Mouse (Mus musculus) kidney, postnatal 10 days (tissue): Measurements from ENCODE around the gene Trex1.
A peak's percentile ranks its signal among the peaks of the same experiment; 100 is the strongest.

Experiments
- DNase-seq: peaks from one replicate; pipeline ENCODE4 v3.0.0; 2021; ENCODE audit warnings: mixed read lengths

The Trex1 gene

DNA sequence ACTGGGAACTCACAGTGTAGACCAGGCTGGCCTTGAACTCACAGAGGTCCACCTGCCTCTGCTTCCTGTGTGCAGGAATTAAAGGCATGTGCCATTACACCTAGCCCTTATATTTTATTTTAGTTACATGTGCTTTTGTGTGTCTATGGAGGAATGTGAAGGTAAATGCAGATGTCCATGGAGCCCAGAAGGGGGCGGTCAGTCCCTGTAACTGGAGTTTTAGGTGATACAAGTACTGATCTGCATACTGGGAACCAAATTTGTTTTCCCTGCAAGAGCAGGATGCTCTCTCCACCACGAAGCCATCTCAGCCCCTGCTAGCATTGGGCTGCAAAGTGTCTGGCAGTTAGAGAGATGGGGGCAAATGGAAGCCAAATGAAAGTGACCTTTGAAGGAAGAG, 25.4 kb upstream of the Trex1 start:
- DNase-seq: peak; percentile 52

DNA sequence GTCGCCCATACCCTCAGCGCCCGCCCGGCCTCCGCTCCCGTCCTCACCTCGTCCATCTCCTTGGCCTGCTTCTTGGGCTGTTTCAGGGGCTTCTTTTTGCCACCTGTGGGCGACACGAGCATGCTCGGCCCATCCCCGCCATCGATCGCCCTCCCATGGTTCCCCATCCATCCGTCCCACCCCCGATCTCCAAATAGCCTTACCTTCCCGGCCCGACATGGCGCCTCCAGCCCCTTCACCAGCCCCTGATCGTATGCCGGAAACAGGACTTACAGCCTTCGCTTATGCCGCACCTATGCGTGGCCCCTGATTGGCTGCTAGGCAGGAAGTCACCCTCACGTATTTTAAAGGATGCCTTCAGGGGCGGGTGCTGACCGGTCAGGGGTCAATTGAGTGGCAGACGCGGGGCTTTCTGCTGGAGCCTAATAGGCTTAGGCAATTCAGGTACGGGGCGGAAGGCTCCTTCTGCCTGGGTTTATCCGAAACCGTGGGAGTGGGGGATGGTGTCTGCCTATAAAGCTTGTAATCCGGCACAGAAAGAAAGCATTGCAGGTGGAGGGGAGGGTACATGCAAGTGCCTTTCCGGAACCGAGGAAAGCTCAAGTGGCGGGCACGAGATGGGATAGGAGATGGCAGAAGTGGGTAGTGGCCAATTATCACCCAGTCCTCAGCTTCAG, 22.7 kb upstream of the Trex1 start, which contains the start of the genes Ccdc51 and Tma7:
TSS of gene Ccdc51 (plus strand) at position 370 of the 677 bp plus-strand sequence.
TSS of gene Tma7 (minus strand) at position 464 of the 677 bp plus-strand sequence.
- DNase-seq: peak; percentile 87

DNA sequence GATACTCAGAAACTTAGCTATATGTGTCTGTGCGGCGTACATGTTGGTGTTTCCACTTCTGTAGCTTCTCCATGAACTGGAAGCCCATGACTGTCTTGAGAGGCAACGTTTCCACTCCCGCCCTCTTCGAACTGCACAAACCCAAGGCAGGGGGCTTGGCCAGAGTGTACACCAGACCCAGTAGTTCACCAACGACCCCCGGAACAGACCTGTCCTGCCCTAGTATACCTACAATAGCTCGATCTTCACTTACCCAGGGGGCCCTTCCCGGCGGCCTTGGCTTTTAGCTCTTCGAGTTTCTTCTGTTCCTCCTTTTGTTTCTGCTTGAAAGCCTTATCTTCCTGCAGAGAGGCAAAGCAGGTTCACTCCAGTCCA, 22.2 kb upstream of the Trex1 start:
- DNase-seq: no peak

DNA sequence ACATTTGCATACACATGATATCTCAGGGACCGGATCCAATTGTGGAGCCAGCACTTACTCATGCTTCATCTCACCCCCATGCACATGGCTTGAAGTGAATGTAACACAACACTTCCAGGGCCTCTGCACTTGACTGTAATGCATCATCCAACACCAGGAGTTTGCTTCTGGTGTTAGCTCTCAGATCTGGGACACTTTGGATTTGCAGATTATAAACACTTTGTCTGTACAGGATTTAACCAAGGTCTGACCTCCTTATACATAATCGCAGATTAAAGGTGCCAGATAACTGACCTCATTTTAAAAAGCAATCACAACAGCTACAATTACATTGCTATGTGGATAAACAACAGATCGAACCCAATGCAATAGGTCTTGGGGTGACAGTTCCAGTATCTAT, 21.0 kb upstream of the Trex1 start:
- DNase-seq: no peak

DNA sequence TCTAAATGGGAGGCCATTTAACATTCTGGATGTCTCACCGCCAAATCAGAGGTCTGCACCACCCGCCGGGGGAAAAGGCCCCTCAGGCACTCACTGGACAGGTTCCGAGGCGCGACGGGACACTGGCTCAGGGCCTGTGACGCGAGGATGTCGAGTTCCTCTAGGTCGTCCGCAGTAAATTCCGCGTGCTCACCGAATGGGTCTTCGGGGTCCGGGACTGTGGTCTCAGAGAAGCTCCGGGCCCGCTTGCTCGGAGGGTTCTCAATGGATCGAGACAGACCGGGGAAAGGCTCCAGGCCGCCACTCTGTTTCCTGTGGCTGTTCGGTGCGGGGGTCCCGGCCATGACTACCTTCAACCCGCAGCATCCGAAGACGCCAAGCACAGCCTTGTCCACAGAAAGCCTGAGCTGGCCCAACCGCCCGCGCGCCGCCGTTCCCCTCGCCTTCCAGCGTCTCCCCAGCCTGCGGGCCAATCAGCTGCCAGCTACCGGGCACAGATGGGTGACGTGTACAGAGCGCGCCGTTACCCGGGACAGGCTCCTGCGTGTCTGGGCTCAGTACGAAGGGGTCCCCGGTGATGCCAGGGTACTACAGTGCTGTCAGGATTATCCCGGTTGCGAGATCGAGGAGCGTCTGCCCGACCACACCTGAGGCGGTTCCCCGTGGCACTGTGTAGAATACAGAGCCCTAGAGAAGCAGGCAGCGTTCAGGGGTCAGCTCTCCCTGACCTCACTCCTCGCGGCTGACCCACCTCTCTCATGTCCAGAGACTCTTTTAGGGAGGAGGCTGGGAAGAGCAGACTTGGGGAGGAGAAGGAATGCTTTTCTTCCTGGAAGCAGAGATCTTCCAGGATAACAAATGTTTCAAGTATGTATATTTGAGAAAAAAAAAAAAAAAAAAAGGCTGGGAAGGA, 14.4 kb upstream of the Trex1 start, which contains the start of gene Atrip:
TSS of gene Atrip (minus strand) at position 464 of the 913 bp plus-strand sequence.
- DNase-seq: peak; percentile 96

DNA sequence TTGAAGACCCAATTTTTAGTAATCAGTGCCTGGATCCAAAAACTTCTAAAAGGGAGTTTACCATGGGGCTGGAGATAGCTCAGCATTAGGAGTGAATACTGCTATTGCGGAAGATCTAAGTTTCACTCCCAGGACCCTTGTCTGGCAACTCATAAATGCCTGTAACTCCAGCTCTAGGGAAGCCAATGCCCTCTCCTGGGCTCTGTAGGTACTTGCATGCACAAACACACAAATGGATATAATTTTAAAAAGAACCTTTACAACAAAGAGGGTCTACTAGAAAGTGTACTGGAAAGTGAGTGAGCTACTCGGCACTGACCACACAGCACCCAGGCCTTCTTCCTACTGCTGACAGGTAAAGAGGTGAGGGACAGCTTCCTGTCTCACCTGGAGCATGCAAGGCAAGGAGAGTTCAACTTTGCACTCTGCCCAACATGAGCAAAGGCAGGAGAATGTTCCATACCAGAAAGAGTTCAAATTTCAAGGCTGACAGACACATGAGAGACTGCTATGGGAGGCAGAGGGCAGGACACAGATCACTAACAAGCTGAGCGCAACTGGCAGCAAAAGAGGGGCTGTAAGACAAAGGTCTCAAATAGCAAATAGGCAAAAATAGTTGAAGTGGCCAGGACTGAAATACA, 8.7 kb upstream of the Trex1 start:
- no peak for DNase-seq

DNA sequence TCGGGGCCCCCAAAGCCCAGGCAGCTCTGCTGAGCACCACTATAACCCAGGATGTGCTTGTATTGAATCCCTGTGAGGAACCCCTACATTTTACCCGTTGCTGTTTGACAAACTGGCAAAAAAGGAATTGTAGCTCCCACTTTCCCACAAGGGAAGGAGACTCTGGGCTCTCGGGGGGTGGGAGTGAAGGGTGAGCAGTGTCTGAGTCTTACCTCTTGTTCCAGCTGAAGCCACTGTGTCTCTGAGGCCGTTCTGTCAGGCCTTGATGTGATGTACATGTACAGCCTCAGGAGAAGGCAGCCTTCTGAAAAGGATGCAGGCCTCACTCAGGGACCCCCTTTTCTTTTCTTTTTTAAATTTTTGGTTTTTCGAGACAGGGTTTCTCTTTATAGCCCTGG, 1.4 kb upstream of the Trex1 start:
- DNase-seq: peak; percentile 6

DNA sequence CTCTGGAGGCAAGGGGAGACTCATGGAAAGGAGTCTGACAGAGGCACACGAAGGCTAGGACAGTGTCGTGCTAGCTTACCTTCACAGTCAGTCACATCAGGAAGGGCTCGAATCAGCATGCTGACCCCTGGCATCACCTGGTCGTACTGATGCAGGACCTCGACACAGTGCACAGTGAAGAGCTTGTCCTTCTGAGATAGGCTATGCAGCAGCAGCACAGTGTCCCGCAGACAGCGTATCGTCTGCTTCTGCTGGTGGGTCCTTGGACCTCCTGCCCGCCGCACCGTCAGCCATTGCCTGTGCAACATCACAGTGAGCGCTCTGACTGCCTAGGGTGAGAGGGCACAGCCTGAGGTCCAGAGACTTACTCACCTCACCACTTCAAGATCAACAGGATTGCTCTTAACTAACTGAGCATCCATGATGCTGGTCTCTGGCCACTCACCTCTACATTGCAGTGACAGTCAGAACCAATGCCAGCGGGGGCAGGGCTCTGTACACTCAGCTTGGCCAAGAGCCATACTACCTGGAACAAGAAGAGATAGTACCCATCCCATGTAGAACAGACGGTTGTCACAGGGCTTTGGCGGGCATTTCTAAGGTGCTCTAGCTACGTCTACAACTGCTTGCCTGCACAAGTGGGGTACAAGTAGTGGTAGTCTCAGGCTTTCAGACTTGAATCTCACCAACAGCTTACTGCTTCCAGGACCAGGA, 807 bp upstream of the Trex1 start:
- DNase-seq: peak; percentile 35

DNA sequence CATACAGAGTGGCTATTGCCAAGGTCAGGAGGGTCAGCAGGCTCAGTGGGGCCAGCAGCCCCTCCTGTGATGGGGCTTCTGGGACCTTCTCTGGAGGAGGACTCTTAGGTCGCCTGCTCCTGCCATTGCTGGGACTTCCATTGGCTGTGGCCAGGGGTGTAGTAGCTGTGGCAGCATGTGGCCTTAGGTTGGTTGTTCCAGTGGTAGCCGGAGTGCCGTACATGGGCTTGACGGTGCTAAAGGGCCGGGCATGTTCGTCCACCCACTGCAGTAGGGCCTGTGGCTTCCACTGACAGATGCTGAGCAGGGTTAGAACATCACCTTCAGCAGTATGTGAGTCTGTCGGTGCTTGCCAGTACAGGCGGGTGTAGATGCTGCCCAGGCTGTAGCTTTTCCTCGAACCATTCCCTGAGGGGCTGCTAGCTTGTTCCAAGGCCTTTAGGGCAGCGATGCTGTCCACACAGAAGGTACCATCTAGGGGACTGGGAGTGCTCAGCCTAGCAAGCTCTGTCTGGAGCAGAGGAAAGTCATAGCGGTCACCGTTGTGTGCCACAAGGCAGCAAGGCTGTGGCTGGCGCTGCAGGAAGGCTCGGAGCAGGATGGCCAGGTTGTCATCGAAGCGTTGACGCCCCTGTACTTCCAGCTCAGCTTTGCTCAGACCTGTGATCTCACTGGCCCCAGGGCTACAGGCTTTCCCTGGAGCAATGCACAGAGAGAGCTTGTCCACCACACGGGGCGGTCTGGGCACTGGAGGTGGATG, 1.3 kb downstream of the Trex1 start:
- DNase-seq: no peak

DNA sequence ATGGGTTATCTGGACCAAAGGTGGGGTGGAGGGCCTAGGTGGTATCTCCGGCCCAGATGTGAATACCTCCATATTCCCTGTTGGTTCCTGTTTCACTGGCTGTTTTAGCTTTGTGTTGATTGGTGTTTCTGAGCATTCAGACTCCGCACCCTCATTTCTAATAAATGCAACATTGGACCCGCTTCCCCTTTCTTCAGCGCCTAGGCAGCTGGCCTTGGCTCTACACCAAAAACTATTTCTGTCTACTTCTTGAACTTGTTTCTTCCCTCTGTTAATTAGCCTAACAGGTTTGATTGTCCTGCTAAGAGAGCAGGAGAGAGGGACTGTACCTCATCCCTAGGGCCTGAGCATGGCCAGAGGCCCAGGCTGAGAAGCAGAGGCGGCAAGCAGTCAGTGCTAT, 2.0 kb downstream of the Trex1 start:
- no peak for DNase-seq

DNA sequence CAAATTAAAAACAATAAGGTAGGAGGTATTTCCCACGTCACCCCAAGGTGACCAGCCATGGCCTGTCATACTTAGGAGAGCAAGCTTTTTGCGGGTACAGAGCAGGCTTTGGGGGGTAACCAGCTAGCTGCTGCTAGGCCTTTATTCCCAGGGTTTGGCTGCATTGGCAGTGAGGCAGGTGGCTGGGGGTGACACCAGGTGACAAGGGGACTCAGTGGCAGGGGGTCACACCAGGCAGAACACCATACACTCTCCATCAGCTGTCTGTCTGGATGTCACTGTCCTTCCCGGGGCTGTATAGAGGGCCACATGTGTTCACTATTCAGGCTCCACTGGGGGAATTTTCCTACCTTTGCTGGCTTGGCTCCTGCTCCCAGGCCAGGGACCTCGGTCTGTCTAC, 2.6 kb downstream of the Trex1 start:
- DNase-seq: no peak

DNA sequence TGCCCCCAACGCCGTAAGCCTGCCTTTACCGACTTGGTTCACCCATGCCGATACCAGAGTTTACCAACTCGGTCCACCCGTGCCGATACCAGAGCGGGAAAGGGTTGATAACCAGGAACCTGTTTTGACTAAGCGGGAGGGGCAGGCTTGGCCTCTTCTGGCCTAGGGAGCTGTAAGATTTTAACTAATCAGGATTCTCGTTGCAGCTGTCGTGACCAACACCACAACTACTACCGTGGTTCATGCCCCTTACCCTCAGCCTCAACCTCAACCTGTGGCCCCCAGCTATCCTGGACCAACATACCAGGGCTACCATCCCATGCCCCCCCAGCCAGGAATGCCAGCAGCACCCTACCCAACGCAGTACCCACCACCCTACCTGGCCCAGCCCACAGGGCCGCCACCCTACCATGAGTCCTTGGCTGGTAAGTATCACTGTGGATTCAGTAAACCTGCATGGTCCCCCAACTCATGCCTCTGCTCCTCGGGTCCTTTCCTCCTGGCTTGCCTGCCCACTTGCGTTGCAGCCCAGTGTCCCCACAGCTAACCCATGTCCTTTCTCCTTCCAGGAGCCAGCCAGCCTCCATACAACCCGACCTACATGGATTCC, 3.3 kb downstream of the Trex1 start:
- DNase-seq: no peak

DNA sequence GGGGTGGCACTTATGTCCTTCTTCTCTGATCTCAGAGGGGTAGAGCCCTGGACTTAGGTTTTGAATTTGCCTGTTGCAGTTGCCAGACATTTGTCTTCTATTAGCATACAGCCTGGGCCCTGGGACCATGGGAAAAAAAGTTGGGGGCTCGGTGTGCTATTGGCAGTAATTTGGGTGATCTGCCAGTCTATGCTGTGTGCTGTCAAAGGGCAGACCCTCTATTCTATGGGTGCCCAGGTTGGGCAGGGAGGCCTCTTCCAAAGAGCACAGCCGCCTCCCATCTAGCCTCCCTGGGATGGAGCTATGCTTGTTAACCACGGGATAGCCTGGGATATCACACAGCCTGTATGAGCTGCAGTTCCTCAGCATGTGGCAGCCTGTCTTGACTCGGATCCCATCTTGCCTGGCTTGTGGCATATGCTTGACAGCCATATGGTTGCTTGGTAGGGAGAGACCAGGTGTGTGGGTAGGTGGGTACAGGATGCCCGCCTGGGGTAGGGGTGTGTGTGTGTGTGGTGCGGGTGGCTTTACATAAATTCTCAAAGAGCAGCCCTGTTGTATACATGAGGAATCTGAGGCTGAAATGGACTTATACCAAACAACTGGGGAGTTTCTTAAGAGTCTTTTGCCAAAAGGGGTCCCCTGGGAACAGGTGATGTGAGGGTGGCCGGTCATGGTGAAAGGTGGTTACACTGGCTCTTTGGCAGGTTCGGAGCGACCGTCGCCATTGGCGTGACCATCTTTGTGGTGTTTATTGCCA, 4.1 kb downstream of the Trex1 start:
- DNase-seq: no peak

DNA sequence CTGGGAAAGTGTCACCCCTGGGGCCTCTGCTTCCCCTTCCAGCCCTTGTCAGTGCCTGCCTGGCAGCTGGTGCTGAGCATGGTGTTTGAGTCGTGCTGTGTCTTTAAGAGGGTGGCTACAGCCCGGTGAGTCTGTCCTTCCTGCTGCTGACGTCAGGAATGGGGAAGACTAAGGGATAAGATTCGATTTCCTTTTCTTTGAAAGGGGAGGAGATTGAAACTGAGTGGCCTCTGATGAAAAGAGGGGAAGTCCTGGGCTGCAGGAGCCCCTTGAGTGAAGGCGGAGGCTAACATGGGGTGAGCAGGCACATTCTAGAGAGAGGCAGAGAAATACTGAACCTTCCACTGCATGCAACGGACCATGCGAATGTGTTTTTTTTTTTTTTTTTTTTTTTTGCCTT, 4.8 kb downstream of the Trex1 start:
- DNase-seq: peak; percentile 79

DNA sequence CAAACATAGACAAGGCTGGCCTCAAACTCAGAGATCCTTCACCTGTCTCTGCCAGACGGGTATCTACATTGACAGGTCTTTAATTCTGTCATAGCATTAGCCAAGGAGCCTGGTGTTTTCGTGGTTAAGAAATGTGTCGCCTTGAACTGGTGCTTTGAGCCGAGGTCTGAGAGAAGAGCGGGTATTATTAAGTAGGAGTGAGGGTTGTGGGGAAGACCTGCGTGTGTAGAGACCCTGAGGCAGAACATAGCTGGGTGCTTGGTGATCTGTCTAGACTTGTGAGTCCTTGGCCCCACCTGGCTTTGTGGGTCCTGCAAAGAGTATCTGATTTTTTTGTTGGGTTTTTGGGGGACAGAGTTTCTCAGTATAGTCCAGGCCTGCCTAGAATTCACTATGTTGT, 5.7 kb downstream of the Trex1 start:
- DNase-seq: peak; percentile 3

DNA sequence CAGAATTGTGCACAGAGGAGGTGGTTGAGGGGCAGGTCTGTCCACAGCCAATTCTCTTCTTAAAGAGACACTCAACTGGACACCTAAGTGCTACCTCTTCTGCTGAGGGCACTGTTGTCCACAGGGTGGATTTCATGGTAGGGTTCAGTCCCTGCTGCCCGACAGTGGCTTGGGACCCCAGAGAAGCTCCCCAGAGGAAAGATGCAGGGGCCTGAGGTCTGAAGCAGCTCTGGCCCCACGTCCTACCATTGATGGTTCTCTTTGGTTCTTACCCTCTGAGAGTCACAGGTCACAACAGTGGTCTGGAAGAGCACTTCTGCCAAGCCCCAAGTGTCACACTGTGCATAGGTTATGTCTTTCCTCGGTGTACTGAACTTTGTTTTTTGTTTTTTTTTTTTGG, 6.2 kb downstream of the Trex1 start:
- peak; percentile 5 for DNase-seq

DNA sequence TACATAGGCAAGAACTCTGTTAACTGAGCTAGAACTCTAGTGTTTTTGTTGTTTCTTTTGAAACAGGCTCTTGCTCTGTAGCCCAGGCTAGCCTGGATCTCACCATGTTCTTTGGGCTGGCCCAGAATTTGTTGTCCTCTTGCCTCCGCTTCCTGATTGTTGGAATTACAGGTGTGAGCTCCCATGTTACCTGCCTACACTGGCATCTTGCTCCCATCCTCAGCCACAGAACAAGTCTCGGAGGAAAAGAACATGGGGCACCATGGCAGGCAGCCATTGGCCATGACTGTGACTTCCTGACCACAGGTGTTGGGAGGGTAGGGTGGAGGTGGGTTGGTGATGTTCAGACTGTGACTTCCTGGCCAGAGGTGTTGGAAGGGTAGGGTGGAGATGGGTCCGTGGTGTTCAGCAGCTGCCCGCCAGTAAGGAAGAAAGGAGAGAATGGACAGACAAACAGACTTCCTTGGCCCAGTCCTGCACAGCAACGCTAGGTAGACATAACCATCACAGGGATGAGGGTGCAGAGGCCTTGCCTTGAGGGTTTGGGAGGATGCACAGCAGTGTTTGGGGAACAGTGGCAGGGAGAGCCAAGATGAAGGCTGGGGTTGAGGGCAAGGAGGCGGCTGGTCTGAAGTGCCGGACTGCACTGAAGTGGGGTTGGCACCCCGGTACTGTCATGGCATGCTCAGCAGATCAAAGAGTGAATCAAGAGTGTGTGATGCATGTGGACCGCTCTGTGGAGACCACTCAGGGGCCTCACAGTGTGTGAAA, 6.9 kb downstream of the Trex1 start:
- peak; percentile 5 for DNase-seq

DNA sequence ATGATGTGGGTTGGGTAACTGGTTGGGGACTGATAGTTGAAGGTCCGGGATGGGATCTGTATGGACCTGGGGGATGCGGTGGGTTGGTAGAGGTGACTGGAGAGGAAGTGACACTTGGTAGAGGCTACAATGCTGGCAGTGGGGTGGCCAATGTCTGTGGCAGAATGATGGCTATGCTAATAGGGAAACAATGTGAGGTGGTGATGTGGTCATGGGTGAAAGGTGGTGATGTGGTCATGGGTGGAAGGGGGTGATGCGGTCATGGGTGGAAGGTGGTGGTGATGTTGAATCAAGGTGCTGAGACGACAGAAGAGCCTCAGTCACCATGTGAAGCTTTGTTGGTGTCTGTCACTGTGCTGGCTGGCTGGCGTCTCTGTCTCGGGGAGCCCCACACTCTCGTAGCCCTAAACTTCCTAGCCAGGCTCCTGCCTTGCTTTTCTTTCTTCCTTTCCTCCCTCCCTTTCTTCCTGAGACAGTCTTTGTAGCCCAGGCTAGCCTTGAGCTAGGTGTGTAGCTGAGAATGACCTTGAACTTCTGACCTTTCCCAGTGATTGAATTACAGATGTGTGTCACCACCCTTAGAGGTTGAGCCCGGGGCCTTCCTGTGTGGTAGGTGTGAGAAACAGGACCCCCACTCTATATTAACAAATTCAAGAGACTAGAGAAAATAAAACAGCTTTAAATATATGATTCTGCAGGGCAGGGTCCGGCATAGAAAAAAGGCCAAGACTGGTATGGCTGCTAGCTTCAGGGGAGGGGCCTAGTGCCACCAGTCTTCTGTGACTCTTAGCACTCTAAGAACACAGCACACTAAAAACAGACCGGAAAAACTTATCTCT, 7.7 kb downstream of the Trex1 start:
- peak; percentile 4 for DNase-seq

DNA sequence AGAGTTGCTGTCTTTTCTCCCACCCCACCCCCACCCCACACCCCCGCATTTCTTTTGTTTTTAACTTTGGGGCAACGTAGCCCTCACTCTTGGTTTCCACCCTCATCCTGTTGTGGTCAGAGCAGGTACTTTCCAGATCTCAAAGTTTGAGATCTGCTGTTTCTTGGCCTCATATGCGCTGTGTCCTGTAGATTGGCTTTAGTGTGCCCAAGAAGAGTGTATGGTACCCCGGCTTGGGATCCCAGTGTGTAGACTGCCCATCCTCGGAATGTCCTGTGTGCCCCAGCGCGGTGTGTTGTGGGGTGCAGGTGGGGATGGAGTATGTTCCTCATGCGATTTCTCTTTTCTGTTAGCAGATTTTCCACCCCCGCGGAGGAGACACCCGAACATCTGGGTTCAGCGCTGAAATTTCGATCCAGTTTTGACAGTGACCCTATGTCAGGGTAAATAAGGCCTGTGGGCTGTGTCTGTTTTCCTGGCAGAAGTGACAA, 8.5 kb downstream of the Trex1 start:
- DNase-seq: peak; percentile 5
